Mouse (Mus musculus) limb, embryonic 14.5 days (tissue): ENCODE results near the gene Btbd2. TPM values are rescaled to one million over a fixed set of nuclear protein-coding genes. Genes with fewer than 3 reads are reported as not detected.

ENCODE experiments used
- ATAC-seq: fragments of 200-750 bp; cut with Nextera tagmentation; 2 replicates; pipeline ENCODE4 v1.8.0; 2017; ENCODE audit warnings: low read depth, moderate number of reproducible peaks, moderate TSS enrichment; ENCODE audit not compliant: low FRiP score
- DNase-seq: peaks from one replicate; pipeline ENCODE4 v3.0.0-alpha.2; 2015; ENCODE audit warnings: low spot score
- H3K27ac ChIP-seq: fragments of 300-500 bp; sonication (generic); replicated peaks from 2 replicates; pipeline ENCODE4 v1.5.1; 2014; ENCODE audit warnings: low read depth, mild to moderate bottlenecking, low read length, moderate library complexity, mixed read lengths
- H3K27me3 ChIP-seq: fragments of 300-500 bp; sonication (generic); 2 replicates; pipeline ENCODE4 v1.6.1; 2014; ENCODE audit warnings: low read length, mixed read lengths; ENCODE audit not compliant: control insufficient read depth, insufficient read depth
- H3K36me3 ChIP-seq: fragments of 300-500 bp; sonication (generic); 2 replicates; pipeline ENCODE4 v1.6.1; 2014; ENCODE audit warnings: mild to moderate bottlenecking, low read length, moderate library complexity, mixed read lengths; ENCODE audit not compliant: control insufficient read depth, insufficient read depth
- H3K4me1 ChIP-seq: fragments of 300-500 bp; sonication (generic); 2 replicates; pipeline ENCODE4 v1.6.1; 2014; ENCODE audit warnings: antibody characterized with exemption, low read length, mixed read lengths; ENCODE audit not compliant: control insufficient read depth, insufficient read depth
- H3K4me2 ChIP-seq: fragments of 300-500 bp; sonication (generic); replicated peaks from 2 replicates; pipeline ENCODE4 v1.6.1; 2014; ENCODE audit warnings: low read depth, mild to moderate bottlenecking, low read length, moderate library complexity; ENCODE audit not compliant: severe bottlenecking
- H3K4me3 ChIP-seq: fragments of 300-500 bp; sonication (generic); replicated peaks from 2 replicates; pipeline ENCODE4 v1.5.1; 2014; ENCODE audit warnings: low read length
- H3K9ac ChIP-seq: fragments of 300-500 bp; sonication (generic); 2 replicates; pipeline ENCODE4 v1.6.1; 2014; ENCODE audit warnings: mild to moderate bottlenecking, low read depth, low read length, moderate library complexity; ENCODE audit not compliant: severe bottlenecking
- H3K9me3 ChIP-seq: fragments of 300-500 bp; sonication (generic); 2 replicates; pipeline ENCODE4 v1.6.1; 2016; ENCODE audit warnings: low read length; ENCODE audit not compliant: control insufficient read depth
- POLR2A ChIP-seq: fragments of 200-500 bp; IDR thresholded peaks from 2 replicates; pipeline ENCODE4 v1.8.0; 2012; ENCODE audit warnings: inconsistent platforms, mild to moderate bottlenecking, moderate library complexity, borderline replicate concordance; ENCODE audit not compliant: insufficient read depth, insufficient read length; ENCODE audit errors: extremely low read depth
- WGBS: fragments of 180-500 bp; shearing (Covaris S2); extraction: QIAGEN DNeasy Blood & Tissue Kit; methylation state at CpG from one replicate; pipeline ENCODE4 v1.1.7; 2014; 5-methylcytosine and 5-hydroxymethylcytosine counted together
- polyA plus RNA-seq, 2 experiments: library from polyadenylated mRNA; depleted of rRNA in 1 of 2; stranded (reverse) in 1 of 2; unstranded in 1 of 2; fragments of >200 nt; fragmentation: Nextera tagmentation in 1 of 2; extraction: Ambion mirVana in 1 of 2; gene quantifications; 2 replicates each; pipeline versions ENCODE4 v1.2.1 to v1.2.3; 2012 to 2014

The Btbd2 gene
- polyA plus RNA-seq, 2 experiments, result 78.0 to 87.8 TPM

DNA sequence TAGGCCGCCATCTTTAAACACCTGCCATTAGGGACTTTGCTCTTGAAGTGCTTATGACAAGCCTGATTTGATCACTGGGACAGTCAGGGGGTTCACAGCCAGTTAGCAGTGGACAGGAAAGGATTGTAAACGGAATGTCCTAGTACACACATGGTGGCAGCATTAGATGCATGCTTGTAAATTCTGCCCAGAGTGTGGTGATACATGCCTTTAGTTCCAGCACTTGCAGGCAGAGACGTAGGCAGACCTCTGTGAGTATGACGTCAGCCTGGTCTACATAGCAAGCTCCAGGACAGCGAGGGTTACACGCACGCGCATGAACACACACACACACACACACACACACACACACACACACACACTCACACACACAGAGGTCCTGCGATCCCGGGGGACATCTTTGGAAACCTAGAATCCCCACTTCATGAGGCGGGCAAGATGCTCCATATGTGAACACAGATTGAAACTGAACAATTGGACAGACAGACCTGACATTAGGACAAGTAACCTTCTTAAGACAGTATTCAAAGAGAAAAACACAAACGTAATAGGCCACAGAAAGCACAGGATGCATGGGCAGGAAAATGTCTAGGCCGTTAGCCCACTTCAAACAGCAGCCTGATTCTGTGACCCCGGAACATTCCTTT lies 1.4 kb upstream of the Btbd2 start:
- Histone ChIP-seq H3K9ac (no peak overlapping the region), H3K27me3 (no peaks in the 10 kb centered on the region), H3K4me2 (no peak overlapping the region), H3K9me3 (no peaks in the 10 kb centered on the region), H3K4me1 (peaks cover 22% of the 10 kb centered on the region), H3K36me3 (0 out of 2 replicates have a peak, but pooled peaks cover under 1% of the 10 kb centered on the region), H3K4me3 (no peak overlapping the region; the same call in 1 of the 2 replicates), H3K27ac (no peak overlapping the region)
- 75% methylated on average over 14 of the region's 14 CpGs for WGBS
- TF ChIP-seq POLR2A, result no peak
- DNase-seq (no peak), ATAC-seq (no peak)

DNA sequence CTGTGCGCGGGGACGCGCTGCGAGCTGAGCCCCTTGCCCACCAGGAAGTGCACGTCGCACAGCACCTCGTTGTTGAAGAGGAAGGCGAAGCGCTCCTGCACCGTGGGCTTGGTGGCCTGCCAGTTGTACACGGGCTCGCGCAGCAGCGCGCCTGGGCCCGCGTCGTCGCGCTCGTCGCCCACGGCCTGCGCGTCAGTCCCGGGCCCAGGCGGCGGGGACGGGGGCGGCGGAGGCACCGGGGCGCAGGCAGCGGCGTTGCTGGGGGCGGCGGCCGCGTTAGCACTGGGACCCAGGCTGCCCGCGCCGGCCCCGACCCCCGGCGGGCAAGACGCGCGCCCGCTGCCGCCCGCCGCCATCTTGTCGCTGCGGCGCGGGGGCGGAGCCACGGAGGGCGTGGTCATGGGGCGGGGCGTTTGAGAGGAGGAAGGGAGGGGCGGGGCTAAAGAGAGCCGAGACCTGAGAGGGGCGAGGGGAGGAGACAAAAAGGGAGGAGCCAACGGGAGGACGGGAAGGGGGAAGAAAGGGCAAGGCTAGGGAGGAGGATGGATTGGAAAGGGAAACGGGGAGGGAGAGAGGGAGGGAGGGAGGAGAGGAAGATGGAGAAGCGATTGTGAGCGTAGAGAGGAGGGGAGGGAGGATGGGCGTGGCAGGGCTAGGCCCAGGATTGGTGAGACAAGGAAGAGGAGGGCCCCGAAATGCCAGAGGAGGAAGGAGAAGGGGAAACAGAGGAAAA lies 575 bp downstream of the Btbd2 start:
- Histone ChIP-seq H3K27me3 (no peaks in the 10 kb centered on the region), H3K4me1 (peaks cover 22% of the 10 kb centered on the region), H3K27ac (peak overlapping the region; percentile 77), H3K4me2 (peak overlapping the region; percentile 88), H3K4me3 (peak overlapping the region; percentile 93), H3K9ac (peak overlapping the region; percentile 90), H3K9me3 (no peaks in the 10 kb centered on the region), H3K36me3 (0 out of 2 replicates have a peak, but pooled peaks cover 11% of the 10 kb centered on the region)
- whole genome bisulfite sequencing, result under 1% methylated on average over 54 of the region's 72 CpGs
- DNase-seq (peak; percentile 97), ATAC-seq (peak; percentile 88)
- no peak; the same call in 1 of the 2 replicates for TF ChIP-seq POLR2A

DNA sequence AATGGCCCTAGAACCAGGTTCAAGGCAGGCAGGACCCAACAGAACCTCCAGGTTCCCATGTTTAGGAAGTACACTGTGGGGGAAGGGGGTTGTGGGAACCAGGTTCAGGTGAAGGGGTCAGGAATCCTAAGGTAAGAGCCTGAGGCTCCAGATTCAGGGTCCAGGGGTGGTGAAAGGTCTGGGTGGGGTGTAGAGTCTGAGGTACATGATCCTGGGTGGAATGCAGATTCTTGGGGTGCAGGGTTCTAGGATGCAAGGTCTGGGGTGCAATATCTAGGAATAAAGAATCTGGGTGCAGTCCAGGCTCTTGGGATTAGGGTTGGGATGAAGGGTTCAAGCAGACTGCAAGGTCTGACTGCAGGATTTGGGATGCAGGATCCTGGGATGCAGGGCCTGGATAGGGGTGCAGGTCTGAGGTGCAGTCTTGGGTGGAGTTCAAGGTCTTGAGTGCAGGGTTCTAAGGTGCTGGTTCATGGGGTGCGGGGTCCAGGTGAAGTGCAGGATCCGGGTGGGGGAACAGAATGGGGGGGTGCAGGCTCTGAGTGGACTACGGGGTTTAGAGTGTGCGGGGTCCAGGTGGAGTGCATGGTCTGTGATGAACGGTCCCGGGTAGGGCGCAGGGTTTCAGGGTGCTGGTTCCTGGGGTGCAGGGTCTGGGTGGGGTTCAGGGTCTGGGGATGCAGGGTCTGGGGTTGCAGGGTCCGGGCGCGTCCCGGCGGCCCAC lies 1.3 kb downstream of the Btbd2 start:
- Histone ChIP-seq H3K27ac (peak overlapping the region; percentile 73; the same call in 1 of the 2 replicates), H3K4me3 (peak overlapping the region; percentile 93), H3K4me1 (peaks cover 22% of the 10 kb centered on the region), H3K27me3 (no peaks in the 10 kb centered on the region), H3K36me3 (peaks cover 18% of the 10 kb centered on the region; the same call in 1 of the 2 replicates), H3K4me2 (peak overlapping the region; percentile 88), H3K9ac (peak overlapping the region; percentile 90), H3K9me3 (no peaks in the 10 kb centered on the region)
- DNase-seq (no peak), ATAC-seq (no peak)
- no peak for TF ChIP-seq POLR2A
- WGBS, result 3% methylated on average over 12 of the region's 12 CpGs

DNA sequence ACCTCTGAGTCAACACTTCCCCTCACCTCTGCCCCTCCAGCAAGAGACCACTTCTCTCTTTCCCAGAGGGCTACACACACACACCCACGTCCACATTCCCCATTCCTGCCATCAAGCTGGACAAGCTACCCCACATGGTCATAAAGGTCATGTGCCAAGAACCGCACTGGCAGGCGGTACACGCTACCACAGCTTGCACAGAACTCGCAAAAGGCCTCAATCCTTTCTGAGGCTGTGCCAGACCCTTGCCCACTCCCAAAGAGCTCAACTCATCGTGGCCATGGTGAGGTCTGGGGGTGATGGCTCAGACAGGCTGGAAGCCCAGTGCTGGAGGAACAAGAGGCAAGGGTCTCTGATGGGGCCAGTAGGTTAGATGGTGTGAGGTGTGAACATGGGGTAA lies 2.0 kb downstream of the Btbd2 start:
- 80% methylated on average over 6 of the region's 6 CpGs for WGBS
- TF ChIP-seq POLR2A, result no peak
- DNase-seq (no peak), ATAC-seq (no peak)
- Histone ChIP-seq H3K9ac (no peak overlapping the region; the same call in 1 of the 2 replicates), H3K27ac (no peak overlapping the region), H3K4me2 (peak overlapping the region; percentile 88), H3K4me1 (peaks cover 22% of the 10 kb centered on the region), H3K36me3 (peaks cover 20% of the 10 kb centered on the region; the same call in 1 of the 2 replicates), H3K9me3 (no peaks in the 10 kb centered on the region), H3K4me3 (peak overlapping the region; percentile 93), H3K27me3 (no peaks in the 10 kb centered on the region)

DNA sequence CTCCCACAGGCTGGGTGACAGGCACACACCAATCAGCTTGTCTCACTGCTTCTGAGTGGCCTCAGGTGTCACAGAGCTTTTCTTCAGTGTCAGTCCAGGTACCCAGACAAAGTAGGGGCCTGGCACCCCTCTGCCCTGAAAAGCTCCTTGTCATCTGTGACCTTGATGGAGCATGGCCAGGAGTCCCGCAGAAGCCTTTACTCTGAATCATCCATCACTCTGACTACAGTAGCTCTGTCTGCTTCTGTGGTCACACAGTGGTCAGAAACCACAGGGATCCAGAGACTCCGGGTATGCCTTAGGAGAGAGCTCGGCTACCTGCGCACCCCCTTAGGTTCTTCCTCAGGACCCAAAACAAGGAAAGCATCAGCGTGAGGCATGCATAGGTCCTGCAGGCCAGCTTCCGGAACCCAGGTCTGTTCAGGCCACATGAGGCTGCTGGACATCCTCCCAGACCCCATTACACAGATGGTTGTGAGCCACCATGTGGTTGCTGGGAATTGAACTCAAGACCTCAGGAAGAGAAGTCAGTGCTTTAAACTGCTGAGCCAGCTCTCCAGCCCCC lies 3.6 kb downstream of the Btbd2 start:
- Histone ChIP-seq H3K36me3 (peaks cover 20% of the 10 kb centered on the region), H3K4me2 (no peak overlapping the region), H3K9ac (no peak overlapping the region), H3K27ac (no peak overlapping the region), H3K4me1 (peaks cover 22% of the 10 kb centered on the region), H3K4me3 (no peak overlapping the region), H3K27me3 (no peaks in the 10 kb centered on the region), H3K9me3 (no peaks in the 10 kb centered on the region)
- TF ChIP-seq POLR2A, result no peak
- ATAC-seq (no peak), DNase-seq (no peak)
- 94% methylated on average over 6 of the region's 6 CpGs for WGBS
